Mouse (Mus musculus) kidney, postnatal 25 days (tissue): Measurements from ENCODE around the gene Mrpl24.
"Not testable (repeated sequence)": the region's sequence is repeated elsewhere in the genome, so short reads cannot be mapped to it uniquely, and the experiment has no call there.

Source experiments
- DNase-seq, 2 experiments: peaks; one replicate each; pipeline ENCODE4 v3.0.0; 2021; ENCODE audit warnings: mixed read lengths in 2 of 2

The Mrpl24 gene

DNA sequence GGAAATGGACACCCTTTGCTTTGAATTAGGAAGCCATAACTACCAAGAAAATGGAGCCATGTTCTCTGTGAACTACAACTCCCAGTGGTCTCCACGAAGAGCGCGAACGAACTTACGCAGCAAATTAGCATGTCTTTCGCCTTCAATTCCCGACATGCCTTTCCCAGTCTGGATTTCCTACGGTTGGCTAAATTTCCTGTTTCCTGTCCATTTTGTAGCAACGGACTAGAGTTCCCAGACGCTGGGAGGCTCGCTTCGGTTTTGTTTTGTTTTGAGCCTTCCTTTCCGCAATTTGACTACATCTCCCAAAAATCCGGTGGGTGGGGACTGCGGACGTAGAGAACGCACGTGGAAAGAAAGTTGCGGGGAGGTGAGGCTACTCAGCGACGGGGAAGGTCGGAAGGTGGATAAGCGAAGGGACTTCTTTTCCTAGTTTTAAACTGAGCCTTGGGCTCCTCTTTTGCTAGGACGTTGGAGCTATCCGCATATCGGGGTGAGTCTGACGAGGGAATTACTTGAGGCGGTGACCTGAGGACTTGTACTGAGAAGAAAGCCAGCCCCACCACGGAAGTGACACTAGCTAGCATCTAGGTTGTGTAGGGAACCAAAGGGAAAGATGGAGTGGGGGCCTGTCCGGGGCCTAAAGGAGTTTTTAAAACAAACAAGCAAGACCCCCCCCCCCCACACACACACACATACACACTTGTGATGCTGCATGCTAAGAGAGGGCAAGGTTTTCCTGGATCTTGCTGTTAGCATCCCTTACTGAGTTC, at the start of gene Mrpl24:
Gene Mrpl24, plus strand, starts transcription at position 171 of the 773 bp plus-strand sequence.
- peak; percentile 82 to 91 for DNase-seq

DNA sequence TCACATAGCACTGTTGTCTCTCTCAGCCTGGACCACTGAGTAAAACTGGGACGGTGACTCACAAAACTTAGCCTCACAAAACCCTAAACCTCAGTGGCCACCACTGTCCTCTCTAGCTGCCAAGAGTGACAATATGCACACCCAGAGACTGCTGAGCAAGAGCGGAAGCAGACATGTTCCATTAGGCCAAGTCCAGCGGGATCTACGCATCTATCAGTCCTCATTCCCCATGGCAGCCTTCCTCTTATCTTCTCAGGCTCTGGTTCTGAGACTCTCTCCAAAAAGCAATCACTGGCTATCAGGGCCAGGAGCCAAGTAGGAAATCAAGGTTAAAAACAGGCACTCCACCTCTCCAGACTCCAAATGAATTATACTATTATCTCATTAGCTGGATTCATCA, 41.6 kb upstream of the Mrpl24 start:
- DNase-seq, result no peak

DNA sequence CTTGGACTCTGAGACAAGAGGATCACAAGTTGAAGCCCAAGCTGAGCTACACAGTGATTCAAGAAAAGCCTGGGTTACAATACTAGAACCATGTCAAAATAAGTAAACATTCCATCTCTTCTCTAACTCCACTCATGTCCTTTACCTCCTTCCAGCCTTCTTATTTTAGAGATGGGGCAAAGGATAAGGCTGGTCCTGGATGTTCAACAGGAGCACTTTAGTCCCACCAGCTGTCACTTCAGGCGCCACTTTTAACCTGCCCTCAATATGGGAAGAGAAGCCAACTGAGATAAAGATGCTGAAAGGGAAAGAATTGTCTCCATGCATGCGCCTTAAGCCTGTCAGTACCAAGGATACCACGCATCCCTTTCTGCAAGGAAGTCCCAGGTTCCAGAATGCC, 35.0 kb upstream of the Mrpl24 start:
- no peak for DNase-seq

DNA sequence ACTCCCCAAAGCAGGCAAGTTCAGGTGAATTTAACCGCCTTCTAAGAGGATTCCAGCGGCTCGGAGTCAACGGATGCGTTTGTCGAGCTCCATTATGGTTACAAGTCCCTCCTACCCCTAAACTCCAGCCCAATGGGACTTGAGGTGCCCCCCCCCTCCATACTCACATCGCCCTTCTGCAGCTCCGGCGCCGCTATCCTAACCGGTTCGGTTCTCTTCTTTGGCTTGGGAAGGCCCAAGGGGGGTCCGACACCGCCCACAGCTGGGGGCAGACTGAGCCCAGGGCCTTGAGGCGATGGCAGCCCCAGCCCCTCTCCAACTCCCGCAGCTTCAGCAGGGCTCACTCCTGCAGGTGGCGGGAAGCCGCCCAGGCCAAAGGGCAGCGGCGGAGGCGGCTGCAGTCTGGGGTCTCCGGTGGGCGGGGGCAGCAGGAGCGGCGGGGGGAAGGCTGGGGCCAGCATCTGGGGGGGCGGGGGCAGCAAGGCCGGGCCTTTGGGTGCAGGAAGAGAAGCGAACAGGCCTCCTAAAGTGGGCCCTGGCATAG, 34.5 kb upstream of the Mrpl24 start:
- DNase-seq, result peak; percentile 27 to 70

DNA sequence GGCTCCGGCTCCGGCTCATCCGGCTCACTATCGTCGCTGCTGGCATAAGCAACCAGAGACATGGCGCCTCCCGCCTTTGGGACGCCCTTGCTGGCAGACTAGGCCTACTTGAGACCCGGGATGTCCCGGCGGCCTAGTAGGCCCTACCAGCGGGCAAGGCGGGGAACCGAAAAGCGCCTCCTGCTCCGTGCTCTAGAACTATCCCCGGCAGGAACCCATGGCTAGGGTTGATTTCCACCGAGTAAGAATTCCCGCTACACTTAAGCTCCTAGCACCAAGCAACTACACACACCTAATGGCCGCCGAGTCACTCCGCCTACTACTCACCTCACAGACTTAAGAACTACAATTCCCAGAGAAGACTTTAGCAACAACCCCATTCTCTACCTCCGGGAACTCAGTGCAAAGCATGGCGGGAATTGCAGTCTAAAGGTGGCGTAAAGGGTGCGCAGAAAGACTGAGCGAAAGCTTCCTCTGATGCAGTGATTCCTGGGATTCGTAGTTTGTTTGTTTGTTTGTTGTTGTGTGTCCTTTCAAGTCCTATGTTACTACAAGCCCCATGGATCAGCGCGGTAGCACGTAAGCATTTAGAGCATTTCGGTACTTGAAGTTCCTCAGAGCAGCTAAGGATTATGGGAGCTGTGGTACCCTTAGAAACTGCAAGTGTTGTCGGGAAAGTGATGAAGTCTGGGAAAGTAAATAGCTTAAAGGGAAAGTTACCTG, 33.9 kb upstream of the Mrpl24 start, which contains the start of gene Prcc:
Gene Prcc, minus strand, starts transcription at position 328 of the 723 bp plus-strand sequence.
- DNase-seq, result peak; percentile 89 to 97

DNA sequence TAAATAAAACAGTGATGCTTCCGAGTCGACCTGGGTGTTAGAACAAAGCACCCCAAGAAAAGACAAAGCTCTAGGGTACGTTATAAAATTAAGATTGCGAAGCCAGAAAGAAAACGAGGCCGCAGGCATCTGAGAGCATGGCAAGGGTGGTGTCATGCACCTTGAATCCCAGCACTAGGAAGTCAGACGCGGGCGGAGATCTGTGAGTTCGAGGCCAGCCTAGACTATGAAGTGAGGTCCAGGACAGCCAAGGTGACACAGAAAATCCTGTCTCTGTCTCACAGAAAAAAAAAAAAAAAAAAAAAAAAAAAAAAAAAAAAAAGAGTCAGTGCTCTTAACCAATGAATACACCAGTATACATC, 33.3 kb upstream of the Mrpl24 start:
- peak; percentile 40 to 68 for DNase-seq

DNA sequence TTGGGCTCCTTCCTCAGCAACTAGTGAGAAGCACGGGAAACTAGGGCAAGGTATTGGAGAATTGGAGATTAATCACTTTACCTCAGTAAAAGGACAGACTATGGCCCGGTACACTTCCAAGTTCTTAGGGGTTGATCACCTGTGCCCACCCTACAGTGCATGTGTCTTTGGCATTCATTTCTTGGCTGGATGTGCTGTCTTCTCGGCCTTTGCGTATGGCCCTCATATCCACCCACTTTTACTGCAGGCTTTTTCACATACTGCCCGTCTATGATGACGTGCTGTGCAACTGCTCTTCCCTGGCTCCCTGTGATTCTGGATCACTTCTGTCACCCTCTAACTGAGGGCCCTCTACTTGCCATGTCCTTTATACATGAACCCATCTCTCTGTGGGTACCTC, 32.9 kb upstream of the Mrpl24 start:
- DNase-seq, result no peak

DNA sequence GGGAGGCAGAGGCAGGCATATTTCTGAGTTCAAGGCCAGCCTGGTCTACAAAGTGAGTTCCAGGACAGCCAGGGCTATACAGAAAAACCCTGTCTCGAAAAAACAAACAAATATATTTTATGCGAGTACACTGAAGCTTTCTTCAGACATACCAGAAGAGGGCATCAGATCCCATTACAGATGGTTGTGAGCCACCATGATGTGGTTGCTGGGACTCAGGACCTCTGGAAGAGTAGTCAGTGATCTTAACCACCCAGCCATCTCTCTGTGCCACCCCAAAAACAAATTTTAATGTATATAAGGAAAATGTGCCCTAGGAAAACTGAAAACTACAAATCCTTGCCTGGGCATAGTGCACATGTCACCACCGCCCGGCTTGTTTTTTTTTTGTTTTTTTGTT, 31.9 kb upstream of the Mrpl24 start:
- DNase-seq, result not testable (repeated sequence)

DNA sequence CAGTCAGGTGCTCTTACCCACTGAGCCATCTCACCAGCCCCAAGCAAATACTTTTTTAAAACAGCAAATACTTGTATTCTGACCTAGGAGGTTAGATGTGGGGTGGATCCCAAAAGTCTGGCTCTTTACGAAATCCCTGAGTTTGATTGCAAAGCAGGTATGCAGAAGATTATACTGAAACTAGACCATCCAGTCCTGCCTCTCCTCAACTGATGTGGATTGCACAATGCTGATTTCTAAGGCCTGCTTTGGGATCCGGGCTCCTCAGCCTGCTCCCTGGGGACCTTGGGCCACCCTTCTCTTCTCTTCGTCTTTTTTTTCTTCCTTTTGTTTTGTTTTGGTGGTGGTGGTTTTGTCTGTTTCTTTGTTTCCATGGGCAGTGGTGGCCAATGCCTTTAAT, 27.8 kb upstream of the Mrpl24 start:
- no peak for DNase-seq

DNA sequence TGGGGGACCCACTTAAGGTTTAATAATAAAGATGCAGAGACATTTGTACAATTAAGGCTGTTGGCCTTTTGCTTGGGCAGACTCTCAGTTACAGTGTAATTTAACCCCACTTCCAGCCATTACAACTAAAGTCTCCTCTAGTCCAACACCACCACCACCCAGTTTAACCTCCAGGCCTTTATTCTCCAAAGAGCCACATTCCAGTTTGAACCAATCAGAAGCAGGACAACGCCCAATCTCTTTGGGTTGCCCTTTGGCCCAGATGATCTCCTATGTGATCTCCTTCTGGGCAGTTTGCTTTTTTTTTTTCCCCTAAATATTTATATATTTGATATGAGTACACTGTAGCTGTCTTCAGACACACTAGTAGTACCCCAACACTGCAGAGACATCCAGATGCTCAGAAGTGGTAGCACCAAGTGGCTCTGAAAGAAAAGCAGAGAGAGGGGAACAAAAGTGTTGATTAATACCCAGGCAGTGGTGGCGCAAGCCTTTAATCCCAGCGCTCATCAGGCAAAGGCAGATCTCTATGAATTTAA, 25.9 kb upstream of the Mrpl24 start:
- no peak for DNase-seq

DNA sequence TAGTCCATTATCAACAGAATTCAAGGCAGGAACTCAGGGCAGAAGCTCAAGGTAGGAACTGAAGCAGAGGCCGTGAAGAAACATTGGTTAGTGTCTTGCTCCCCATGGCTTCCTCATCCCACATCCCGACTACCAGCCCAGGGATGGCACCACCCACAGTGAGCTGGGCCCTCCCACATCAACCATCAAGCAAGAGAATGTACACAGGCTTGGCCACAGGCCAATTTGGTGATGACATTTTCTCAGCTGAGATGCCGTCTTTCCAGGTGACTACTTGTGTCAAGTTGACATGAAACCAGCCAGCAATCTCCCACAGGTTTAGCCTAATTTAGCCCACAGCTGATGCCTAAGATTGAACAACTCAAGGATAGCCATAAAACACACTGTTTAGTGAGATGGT, 20.0 kb upstream of the Mrpl24 start:
- DNase-seq, result no peak

DNA sequence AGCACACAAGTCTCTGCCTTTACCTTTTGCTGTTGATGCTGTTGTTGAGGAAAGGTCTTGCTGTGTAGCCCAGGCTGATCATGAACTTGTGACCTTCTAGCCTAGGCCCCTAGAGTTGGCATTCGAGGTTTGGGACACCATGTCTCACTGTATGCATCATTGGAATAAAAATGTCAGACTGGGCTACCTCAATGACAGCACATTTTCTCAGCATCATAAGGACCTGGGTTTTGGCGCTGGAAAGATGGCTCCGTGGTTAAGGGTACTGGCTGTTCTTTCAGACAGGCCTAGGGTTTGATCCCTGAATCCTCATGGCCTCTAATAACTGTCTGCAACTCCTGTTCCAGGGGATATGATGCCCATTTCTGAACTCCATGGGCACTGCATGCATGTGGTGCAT, 19.5 kb upstream of the Mrpl24 start:
- no peak for DNase-seq

DNA sequence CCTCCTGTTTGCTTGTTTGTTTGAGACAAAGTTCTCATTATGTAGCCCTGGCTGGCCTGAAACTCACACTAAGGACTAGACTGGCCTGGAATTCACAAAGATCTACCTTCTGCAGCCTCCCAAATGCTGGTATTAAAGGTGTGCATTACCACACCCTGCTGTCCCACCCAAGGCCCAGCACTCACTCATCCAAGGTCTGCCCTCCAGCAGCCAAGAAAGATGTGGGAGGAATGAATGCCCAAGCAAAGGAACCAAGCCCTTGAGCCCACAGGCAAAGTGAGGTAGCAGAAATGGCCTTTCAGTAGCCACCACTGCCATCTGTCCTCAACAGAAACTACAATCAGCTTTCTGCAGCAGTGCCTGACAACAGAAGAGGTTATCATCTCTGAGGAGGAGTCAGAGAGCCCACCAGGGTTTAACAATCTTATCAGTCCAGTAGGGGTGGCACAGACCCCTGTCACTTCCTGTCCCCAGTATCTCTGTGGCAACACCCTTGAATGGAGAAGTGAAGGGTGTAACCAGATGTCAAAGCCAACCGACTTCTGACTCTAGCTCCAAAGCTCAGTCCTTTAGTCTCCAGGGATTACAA, 18.2 kb upstream of the Mrpl24 start:
- no peak for DNase-seq

DNA sequence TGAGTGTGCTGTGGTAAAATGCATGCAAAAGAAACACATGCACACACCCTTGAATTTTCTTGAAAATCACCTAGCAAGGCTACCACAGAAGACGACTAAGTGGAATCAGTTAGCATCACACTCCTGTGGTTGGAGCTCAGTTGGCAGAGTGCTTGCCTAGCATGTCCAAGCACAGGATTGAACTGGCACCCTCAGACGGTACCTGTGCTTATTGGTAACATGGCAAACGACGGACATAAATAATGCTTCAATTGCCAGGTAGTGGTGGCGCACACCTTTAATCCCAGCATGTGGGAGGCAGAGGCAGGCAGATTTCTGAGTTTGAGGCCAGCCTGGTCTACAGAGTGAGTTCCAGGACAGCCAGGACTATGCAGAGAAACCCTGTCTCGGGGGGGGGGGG, 17.3 kb upstream of the Mrpl24 start:
- DNase-seq, result not testable (repeated sequence)

DNA sequence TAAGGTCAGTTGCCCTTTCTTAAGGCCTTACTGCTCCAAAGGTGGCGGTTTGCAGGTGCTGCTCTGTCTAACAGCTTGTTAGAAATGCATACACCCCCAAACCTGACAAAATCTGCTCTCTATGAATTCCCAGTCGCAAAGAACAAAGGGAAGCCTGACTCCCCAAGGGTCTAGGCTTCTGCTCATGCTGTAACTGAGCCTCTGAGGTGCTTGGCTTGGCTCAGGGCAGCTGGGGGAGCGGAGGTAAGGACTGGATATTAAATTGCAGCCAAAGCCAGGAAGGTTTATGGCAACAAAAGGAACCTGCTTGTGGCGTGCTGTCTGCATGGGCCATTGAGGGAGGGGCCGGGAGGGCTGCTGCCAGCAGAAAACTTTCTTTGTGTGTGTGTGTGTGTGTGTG, 15.5 kb upstream of the Mrpl24 start:
- no peak for DNase-seq

DNA sequence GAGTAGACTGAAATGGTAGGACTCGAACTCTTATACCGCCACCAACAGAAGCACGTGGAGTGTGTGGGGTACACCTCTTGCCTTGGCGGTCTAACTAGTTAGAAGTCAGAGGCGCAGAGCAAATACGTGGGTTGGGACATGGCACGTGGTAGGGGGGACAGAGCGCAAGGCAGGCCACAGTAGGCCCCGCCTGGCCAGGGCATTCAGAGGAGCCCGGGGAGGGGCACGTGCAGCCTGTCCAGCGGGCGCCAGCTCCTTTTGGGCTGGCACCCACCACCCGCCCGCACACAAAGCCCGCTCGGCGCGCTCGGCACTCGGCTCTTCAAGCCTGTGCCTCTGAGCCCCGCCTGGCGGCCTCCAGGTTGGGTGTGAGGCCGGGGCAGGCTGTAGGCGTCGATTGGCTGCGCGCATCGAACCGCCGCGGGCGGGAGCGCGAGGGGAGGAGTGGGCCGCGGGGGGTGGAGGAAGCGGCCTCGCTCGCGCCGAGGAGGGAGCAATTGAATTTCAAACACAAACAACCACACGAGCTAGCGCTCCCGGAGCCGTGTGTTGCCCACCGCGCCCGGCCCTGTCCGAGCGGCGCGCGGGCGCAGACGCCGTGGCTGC, 13.3 kb upstream of the Mrpl24 start, which contains the start of gene Hdgf:
Gene Hdgf, plus strand, starts transcription at position 442 of the 606 bp plus-strand sequence.
- DNase-seq, result peak; percentile 92 to 99

DNA sequence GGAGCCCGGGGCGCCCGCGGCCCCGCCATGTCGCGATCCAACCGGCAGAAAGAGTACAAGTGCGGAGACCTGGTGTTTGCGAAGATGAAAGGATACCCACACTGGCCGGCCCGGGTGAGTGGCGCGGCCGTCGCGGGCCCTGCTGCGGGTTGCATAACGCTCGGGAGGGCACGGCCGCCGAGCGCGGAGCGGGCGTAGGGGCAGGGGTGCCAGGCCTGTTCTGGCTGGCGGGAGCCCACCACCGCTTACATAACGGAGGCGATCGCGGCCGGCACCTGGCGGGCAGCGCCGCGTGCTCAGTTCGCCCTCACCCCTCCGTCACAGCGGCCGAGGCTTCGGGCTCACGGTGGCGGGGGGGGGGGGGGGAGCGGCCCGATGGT, 12.7 kb upstream of the Mrpl24 start:
- peak; percentile 56 to 90 for DNase-seq

DNA sequence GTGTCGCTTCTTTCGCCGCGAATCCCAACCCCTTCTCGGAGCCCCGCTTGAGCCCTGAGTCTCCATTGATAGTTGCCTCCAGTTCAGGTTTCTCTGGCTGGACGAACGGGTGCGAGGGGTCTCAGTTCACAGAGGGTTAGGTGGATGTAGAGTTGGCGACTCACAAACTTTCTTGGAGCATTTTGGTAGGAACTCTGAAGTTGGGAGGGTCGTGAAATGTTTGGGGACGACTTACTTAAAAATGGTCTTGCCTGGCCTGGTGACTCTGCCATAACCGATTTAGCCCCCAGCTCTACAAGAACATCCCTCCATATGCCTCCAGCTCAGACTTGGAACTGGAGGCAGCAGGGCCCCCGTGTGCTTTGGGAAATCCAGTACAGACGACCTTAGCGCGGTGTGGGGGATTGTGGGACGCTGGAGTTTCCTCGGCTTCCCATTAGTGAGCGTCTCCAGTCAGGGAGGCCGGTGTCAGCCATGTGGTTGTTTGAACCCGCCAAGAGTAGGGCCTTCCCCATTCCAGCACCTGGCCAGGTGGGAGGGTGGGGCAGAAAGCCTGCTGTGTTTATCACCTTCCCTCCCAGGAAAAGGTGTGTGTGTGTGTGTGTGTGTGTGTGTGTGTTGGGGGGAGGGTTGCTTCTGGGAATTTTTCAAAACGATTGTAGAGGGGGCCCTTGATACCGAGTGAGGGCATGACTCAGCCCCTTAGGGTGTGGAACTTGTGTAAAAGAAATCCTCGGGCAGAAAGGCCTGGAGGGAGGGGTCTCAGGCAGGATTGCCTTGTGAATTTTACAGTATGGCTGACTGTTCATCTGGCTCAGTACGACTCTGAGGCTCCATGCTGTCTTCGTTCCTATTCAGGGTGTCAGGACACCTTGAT, 12.1 kb upstream of the Mrpl24 start:
- DNase-seq, result peak; percentile 43 to 77

DNA sequence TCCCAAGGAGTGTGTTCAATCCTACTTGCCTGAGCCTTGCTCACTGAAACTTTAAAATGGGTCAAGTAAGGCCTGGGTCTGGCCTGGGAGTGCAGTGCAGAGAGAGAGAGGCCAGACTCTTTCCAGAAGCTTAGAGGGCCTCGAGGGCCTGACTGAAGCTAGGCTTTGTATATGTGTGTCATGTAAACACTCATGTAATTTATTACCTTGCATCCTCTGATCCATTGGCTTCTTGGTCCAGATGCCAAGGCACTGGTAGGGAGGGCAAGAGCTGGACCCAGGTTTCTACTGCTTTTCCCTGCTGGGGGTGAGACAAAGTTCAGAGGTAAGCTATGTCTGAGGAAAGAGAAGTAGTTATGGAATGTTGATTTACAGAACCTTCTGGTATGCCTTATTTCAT, 11.4 kb upstream of the Mrpl24 start:
- peak; percentile 35 to 66 for DNase-seq

DNA sequence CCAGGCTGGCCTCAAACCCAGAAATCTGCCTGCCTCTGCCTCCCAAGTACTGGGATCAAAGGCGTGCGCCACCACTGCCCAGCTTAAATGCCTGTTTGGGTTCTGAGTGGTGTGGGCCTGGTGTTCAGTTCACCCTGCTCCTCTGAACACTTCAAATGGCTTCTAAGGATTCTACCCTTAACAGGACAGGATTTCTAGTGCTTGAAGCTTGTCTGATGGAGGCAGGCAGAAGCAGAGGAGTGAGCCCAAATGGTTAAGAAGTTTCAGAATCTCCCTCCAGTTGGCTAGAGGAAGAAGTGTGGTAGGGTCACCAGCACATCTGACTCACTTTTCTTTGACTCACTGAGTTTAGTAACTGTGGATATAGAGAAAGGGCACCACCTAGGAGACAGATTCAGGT, 9.9 kb upstream of the Mrpl24 start:
- DNase-seq, result no peak

DNA sequence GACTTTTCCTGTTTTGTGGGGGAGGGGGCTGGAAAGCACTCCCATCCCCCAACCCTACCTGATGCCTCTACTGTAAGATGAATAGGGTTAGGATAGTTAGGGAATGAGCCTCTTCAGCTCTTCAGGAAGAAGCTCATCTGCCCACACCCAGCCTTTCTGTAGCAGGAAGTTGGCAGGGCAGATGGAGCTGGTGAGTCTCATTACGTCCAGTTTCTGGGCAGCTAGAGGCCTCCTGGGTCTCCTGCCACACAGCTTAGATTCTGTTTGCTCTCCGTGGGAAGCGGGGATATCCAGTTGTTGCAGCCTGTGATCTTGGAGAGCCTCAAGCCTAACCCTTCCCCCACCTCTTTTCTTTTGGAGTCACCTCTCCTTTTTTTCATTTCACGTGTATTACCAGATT, 9.4 kb upstream of the Mrpl24 start:
- DNase-seq, result no peak
